Mouse (Mus musculus): Measurements from ENCODE around the gene Rbm47.

Rbm47 gene

DNA sequence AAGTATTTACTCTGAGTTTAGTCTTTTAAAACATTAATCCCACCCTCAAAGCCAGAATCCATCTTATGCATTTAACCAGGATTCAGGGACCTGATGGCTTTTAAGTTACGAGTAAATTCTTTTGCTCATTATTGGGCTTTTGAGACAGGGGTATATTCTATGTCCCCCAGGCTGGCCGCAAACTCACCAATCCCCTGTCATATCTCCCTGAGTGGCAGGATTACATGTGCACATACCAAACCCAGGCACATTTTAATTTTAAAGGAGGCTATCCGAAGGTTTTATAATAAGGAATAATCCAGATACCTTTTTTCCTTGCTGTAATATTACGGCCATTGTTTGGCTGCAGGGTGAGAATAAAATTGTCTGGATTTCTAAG, 111.3 kb downstream of the Rbm47 start:
- DNase-seq: no peak

DNA sequence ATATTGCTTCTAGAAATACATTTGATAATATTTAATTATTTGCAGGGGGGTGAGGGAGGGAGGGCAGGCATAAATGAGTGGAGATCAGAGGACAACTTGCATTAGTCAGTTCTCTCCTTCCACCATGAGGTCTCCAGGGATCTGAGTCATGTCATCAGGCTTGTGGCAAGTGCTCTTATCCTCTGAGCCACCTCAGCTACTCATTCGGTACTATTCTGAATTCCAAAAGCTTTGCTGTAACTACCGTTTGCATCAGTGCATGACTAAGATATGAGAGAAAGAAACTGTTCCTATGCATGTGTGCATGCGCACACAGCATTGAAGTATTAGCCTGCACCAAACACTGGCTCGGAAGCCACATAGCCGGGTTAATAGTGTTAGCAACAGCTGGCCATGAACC, 114.1 kb downstream of the Rbm47 start:
- DNase-seq: no peak

DNA sequence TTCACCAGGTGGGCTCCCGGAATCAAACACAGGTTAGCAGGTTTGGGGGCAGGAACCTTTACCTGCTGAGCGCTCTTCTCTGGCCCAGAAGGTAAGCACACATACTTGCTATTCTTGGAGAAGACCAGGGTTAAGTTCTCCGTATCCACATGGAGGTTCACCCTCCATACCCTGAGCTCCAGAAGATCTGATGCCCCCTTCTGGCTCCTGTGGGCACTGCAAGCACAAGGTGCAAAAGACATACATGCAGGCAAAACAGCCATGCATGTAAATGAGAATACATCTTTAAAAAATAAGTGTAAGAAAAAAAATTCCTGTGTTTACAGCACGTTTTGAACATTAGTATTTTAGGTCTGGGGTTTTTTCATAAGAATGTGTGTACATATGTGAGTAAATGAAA, 116.2 kb downstream of the Rbm47 start:
- DNase-seq: peak; percentile 54

DNA sequence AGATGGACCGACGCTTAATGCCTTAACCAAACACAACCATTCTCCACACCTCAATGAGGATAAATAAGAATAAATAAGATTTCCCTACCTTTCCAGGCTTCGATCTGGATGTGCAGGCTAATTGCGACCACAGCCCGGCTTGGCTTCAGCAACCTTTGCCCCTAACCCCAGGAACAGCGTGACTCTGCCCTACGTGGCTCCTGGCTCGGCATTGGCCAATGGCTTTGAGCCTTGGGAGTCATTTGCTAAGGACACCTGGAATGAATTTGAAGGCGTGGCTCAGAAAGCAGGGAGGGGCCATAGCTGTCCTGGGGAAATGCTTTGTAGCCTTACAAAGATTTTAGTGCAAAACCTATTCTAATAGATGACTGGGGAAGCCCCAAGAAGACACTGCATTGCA, 118.5 kb downstream of the Rbm47 start:
- DNase-seq: no peak

GRCm38 (mm10) chr5:66052777-66053548, 120.0 kb downstream of the Rbm47 start:
- DNase-seq: no peak

DNA sequence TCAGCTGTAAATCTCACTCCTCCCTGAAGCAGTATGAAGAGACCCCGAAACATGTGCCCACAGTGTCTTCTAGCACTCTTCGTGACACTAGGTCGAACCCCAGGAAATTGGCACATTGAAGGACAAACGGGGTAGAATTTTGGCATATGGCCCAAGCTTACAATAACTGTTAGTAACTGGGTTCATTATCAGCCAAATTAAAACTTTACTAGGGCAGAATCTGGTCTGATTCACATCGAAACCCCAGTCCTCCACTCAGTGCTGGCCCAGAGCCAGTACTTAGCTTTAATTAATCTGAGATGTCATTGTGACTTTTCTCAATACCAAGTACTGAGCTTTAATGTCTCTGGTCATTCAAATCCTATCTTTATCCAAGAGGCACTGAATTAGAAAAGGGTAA, 122.1 kb downstream of the Rbm47 start:
- DNase-seq: no peak

DNA sequence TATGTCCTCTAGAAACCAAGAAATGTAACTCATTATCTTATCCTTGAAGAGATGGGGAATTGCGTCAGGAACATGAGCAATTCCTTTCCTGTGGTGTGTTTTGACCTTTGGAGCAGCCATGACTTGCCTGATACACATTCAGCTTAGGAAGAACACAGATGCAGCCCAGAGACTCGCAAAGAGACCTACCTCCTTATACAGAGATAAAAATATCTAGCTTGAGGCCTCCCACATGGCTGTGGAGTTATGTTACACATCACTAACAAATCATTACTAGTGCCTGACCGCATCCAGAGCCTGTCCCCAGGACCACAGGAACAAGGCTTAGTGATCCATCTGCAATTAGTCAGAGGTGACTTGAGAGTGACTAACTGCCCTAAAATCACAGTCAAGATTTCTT, 126.6 kb downstream of the Rbm47 start:
- no peak for DNase-seq

DNA sequence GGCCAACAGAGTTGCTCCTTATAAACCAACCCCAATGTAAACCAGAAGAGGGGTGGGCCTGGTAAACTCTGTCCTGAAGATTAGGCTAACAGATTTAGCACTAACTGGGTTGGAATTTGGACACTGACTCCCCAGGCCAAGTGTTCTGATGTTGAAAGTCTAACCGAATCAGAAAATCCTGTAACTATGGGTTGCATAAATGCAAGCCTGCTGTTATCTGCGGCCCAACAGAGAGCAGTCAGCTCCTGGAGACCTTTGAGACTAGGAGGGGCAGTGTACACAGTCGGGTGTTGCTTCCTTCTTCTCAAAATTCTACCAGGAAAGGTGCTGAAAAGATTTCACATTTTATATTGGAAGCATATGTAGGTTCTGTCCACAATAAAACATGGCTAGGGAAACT, 129.0 kb downstream of the Rbm47 start:
- DNase-seq: no peak

DNA sequence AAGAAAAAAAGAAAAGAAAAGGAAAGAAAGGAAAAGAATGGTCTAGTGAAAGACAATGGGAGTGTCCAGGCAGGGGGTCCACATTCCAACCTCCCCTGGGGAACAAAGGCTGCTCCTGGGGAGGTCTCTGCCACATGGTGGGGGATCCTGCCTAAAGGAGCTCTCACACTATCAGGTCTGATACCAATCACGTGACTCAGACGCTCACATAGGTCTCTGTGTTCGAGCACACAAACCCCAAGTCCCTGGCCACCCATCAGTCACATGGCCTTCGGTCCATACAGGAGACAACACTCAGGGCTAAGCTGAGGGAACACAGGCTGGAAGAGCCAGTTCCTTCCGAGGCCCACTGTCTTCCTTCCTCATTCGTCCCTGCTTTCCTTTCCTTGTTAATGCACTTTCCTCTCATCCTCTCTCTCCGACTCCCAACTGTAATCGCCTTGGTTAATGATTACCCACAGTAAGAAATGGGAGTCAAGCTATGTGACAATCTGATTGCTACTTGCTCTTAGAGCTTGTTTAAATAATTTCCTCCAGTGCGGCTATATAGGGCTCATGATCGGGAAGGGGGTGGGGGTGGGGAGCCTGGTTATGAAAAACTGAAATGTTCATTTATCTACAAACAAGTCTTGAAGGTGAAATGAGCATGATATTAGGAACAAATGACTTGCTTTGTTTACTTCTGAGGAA, 130.1 kb downstream of the Rbm47 start:
- no peak for DNase-seq

DNA sequence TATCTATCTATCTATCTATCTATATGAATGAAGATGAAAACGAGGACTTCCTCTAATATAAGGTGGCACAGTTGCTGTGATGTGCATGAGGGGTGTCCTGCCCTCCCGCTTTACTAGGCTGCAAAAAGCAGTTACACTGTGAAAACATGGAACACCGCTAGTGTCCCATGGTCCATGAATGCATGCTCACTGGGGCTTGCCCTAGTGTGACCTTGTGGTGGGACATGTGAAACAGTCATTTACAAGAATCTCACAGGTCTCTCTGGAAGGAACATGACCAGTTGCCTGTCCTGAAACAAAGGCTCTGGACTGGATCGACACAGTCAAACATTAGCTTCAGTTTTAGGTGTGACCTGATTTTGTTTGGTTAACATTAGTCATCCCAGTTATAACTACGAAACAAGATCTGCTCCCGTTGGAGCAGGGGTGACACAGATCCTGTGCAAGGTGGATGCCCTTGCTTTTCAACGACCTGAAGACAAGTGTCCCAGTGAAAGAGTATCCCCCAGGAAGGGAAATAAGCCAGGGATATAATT, 132.1 kb downstream of the Rbm47 start:
- no peak for DNase-seq

DNA sequence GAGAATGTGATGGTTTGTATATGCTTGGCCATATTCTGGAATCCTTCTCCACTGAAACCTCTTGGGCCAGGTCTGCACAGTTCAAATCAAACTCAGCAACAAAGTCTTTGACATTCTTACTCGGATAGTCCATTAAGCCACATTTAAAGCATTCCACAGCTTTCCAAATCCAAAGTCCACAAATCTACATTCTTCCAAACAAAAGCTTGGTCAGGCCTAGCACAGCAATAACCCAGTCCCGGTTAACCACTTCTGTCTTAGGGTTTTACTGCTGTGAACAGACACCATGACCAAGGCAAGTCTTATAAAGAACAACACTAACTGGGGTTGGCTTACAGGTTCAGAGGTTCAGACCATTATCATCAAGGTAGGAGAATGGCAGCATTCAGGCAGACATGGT, 133.1 kb downstream of the Rbm47 start:
- DNase-seq: no peak

- no peak for DNase-seq
These were observed 135.9 kb downstream of the Rbm47 start for GRCm38 (mm10) chr5:66037066-66037465.

DNA sequence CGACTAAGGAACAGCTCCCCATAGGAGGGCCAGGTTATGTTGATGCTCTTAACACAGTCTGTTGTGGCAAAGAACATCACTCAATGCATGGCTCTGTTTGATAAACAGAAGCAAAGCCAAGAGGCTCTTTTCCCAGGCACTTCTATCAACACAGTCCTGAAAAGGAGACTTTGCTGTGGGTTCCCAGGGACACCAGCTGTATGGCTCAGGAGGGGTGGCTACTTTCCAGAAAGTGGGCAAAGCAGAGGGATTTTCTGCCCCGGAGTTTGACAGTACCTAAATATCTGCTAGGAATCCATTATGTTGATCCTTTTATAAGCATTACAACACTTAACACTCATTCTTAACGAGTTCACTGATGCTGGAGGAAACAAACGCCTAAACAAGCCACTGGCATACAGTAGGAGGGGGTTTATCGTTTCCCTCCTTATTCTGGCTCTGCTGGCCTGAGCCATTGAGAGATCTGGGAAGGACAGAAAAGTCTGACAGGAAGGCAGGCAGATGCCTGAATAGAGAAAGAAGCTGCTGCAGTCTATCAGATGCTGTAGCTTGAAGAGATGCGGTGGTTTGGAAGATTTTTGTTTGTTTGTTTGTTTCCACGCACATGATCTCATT, 136.4 kb downstream of the Rbm47 start:
- DNase-seq: no peak

DNA sequence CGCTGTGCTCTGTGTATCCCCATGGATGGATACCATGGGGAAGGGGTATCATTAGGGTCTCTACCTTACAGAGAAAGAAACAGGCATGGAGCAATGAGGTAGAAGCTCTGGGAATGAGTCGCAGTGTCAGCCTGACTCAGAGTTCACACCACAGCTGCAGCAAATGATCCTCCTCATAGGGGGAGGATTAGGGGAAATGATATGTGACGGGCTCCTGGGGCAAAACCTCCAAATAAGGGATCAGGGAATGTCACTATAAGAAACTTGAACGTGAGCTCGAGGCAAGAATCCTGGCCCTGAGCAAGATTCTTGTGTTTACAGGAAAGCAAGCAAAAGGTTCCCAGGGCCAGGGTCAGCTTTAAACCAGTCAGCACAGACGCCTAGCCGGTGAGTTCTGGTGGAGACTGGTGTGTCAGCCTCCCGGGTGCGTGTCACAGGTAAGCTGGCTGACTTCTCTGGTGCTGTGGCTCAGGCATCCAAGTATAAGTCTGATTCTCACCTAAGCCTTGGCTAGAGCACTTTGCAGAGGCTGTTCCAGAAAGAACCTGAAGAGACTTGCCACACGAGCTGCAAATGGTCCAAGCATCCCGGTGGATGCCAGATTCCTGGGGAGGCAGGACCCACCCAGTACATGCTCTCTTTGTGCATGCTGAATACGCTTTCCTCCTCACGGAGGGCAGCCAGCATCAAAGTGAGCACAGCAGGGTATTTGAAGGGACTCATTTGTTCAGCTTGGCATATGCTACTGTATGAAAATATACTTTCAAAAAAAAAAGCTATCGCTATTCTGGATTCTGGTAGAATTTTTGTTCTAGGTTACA, 138.3 kb downstream of the Rbm47 start:
- DNase-seq: no peak

- DNase-seq: no peak
These were observed 140.1 kb downstream of the Rbm47 start for GRCm38 (mm10) chr5:66032826-66033225.

GRCm38 (mm10) chr5:66031699-66032098, 141.2 kb downstream of the Rbm47 start:
- no peak for DNase-seq

DNA sequence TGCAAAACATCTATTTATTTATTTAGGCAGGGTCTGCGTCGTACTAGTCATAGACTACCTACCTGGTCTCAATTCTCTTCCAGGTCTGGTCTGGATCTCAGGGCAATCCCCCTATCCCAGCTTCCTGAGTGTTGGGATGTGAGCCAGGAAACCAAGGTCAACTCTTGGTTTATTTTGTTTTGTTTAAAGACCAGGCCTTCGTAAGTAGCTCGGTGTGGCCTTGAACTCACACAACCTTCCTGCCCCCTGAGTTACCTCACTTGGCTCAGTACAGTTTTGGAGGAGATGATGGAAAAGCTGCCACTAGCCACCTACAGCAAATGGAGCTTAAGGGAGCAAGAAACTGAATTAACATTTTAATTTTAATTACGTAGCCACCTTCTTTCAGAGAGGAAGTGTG, 144.7 kb downstream of the Rbm47 start:
- DNase-seq: no peak

DNA sequence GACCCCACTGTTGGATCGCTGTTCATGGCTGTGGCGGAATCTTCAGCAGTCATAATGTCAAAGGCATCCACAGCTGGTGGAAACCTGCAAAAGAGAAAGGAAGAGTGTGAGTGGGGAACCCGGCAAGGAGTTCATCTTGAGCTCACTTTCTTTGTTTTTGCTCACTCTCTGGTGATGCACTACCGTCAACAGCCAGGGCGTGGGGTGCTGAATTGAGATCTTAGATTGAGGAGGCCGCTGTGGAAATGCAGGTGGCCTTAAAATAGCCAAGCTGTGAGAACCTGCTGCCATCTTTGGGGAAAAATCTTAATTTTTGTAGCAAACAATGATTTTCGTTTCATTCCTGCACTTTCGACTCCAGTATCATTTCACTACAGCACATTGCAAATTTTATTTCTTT, 145.7 kb downstream of the Rbm47 start:
- no peak for DNase-seq

DNA sequence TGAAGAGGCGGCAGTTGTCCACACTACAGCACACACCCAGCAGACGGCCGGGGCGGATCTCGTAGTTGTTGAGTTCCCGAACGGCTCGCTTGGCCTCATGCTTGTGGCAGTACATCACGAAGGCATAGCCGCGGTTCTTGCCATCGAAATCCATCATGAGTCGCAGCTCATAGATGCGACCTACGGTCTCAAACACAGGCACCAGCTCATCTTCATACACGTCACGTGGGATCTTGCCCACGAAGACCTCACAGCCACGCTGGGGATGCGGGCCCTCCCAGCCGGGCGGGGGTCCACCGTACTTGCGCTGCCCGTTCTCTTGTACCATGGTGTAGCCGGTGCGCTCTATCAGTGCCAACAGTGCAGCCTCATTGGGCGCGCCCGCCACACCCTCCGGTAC, 146.1 kb downstream of the Rbm47 start:
- no peak for DNase-seq

GRCm38 (mm10) chr5:66015449-66015961, 157.4 kb downstream of the Rbm47 start:
- DNase-seq: no peak

DNA sequence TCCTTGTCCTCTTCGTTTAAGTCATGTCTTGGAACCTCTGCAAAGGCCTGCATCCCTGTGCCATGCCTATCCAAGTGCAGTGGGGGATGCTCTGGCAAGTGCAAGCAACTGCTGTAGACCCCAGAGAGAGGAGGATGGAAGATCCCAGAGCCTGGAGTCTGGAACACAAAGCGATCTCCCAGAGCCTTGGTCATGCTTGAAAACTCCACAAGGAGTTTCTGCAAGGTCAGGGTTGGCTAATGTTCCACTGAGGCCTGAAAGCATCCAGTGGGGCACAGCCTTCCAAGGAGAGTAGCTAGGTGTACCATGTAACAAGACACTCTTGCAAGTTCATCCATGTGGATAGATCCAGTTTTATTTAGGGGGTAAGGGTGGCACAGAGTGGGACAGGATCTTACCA, 158.5 kb downstream of the Rbm47 start:
- DNase-seq: no peak

DNA sequence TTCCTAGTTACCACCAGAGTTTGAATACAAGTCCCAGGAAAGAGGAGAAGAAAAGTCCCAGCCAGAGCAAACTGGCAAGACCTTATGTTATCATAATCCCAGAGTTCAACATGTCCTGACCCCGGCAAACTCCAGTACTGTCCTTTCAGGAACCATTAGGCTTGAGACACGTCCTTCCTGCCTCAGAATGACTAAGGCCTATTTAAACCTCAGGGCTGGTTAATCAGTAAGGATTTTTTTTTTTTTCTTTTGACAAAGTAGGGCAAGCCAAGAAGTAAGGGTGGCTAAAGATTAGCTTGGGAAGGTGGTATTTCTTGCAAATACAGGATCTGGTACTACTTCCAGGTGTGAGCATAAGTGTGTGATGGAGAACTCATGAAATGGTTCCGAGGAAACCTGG, 158.9 kb downstream of the Rbm47 start:
- no peak for DNase-seq
